Mouse (Mus musculus) adrenal gland, postnatal 36 days (tissue): ENCODE results near the gene BC049715. TPM values are rescaled to one million over a fixed set of nuclear protein-coding genes. Genes with fewer than 3 reads are reported as not detected.
A peak's percentile ranks its signal among the peaks of the same experiment; 100 is the strongest.
"Not testable (repeated sequence)": the region's sequence is repeated elsewhere in the genome, so short reads cannot be mapped to it uniquely, and the experiment has no call there.

Experiments
- DNase-seq, 2 experiments: peaks; one replicate each; pipeline ENCODE4 v3.0.0; 2021; ENCODE audit warnings: mixed read lengths in 1 of 2
- long read RNA-seq, 2 experiments: library from polyadenylated mRNA; stranded (forward); transcript quantifications; one replicate each; pipeline ENCODE4 v2.0.0; 2021; ENCODE audit warnings: borderline sequencing depth in 2 of 2
- total RNA-seq, 2 experiments: library from RNA; stranded (reverse); gene quantifications; 2 replicates each; pipeline ENCODE4 v1.2.3; 2021

Gene BC049715
- total RNA-seq: 1 to 10 TPM in 1 of 2 experiments, under 1 TPM in 1; 0.43 to 1.2 TPM
- long read RNA-seq, experiment 1, full-length matches to known transcripts: 1 of 1 reads
- long read RNA-seq, experiment 1, partial matches to known transcripts: 0 of 1 reads
- long read RNA-seq, experiment 1, other reads (novel, unspliced or antisense): 0 of 1 reads
- long read RNA-seq, experiment 2: 0 reads

- no peak for DNase-seq
Observed at GRCm38 (mm10) chr6:136827516-136827880, at the start of gene BC049715. Gene BC049715 (plus strand): TSS chr6:136827626.

GRCm38 (mm10) chr6:136781377-136781986 is 45.9 kb upstream of the BC049715 start, which contains the start of gene Gucy2c:
Gene Gucy2c (minus strand): TSS chr6:136781765.
- DNase-seq: no peak

GRCm38 (mm10) chr6:136782146-136782545 is 45.3 kb upstream of the BC049715 start:
- no peak for DNase-seq

GRCm38 (mm10) chr6:136782761-136783160 is 44.7 kb upstream of the BC049715 start:
- DNase-seq: no peak

GRCm38 (mm10) chr6:136789391-136789971 is 37.9 kb upstream of the BC049715 start:
- DNase-seq: peak in 1 of 2 experiments; percentile 20

GRCm38 (mm10) chr6:136792884-136793758 is 34.3 kb upstream of the BC049715 start:
- no peak for DNase-seq

GRCm38 (mm10) chr6:136793831-136794525 is 33.4 kb upstream of the BC049715 start:
- DNase-seq: no peak

- no peak for DNase-seq
Observed at GRCm38 (mm10) chr6:136795110-136795509, 32.3 kb upstream of the BC049715 start.

GRCm38 (mm10) chr6:136795850-136796249 is 31.6 kb upstream of the BC049715 start:
- no peak for DNase-seq

- not testable (repeated sequence) for DNase-seq
Observed at GRCm38 (mm10) chr6:136797874-136798693, 29.3 kb upstream of the BC049715 start.

GRCm38 (mm10) chr6:136800710-136801109 is 26.7 kb upstream of the BC049715 start:
- DNase-seq: no peak

- DNase-seq: no peak
Observed at GRCm38 (mm10) chr6:136801274-136801673, 26.2 kb upstream of the BC049715 start.

- no peak for DNase-seq
Observed at GRCm38 (mm10) chr6:136803093-136803738, 24.2 kb upstream of the BC049715 start.

GRCm38 (mm10) chr6:136803739-136804633 is 23.4 kb upstream of the BC049715 start, which contains the start of gene Hist4h4:
Gene Hist4h4 (minus strand): TSS chr6:136804415.
- DNase-seq: peak; percentile 93 to 96

GRCm38 (mm10) chr6:136804705-136805408 is 22.6 kb upstream of the BC049715 start:
- DNase-seq: no peak

GRCm38 (mm10) chr6:136805409-136805775 is 22.0 kb upstream of the BC049715 start:
- no peak for DNase-seq

GRCm38 (mm10) chr6:136806819-136807218 is 20.6 kb upstream of the BC049715 start:
- DNase-seq: no peak

GRCm38 (mm10) chr6:136807395-136808013 is 19.9 kb upstream of the BC049715 start:
- no peak for DNase-seq
